Mouse (Mus musculus) MEL (cell line): ENCODE data around the gene St8sia6.

Experiments
- CHD2 ChIP-seq: IDR thresholded peaks from 2 replicates; pipeline ENCODE4 v1.6.1; 2011; ENCODE audit warnings: low read length, improper control_type of control experiment
- CTCF ChIP-seq, 3 experiments: IDR thresholded peaks in 2 of 3; conservative IDR thresholded peaks in 1 of 3; 2 replicates each; pipeline ENCODE4 v1.5.1; 2011 to 2012; ENCODE audit warnings: low read length in 3 of 3, low read depth in 2 of 3, mild to moderate bottlenecking in 2 of 3, improper control_type of control experiment in 1 of 3, inconsistent platforms in 1 of 3, mixed read lengths in 1 of 3, moderate library complexity in 1 of 3; ENCODE audit not compliant: control insufficient read depth in 1 of 3, insufficient read depth in 1 of 3, poor library complexity in 1 of 3, severe bottlenecking in 1 of 3
- ELF1 ChIP-seq: IDR thresholded peaks from 2 replicates; pipeline ENCODE4 v1.6.1; 2014; ENCODE audit warnings: low read depth, mild to moderate bottlenecking, inconsistent platforms, low read length, improper control_type of control experiment, moderate library complexity
- EP300 ChIP-seq, 2 experiments: IDR thresholded peaks; 2 replicates each; pipeline ENCODE4 v1.6.1; 2011; ENCODE audit warnings: improper control_type of control experiment in 2 of 2, low read length in 2 of 2, low read depth in 1 of 2, mild to moderate bottlenecking in 1 of 2
- ETS1 ChIP-seq: IDR thresholded peaks from 2 replicates; pipeline ENCODE4 v1.6.1; 2012; ENCODE audit warnings: low read depth, mild to moderate bottlenecking, inconsistent platforms, low read length, improper control_type of control experiment, moderate library complexity
- HCFC1 ChIP-seq: IDR thresholded peaks from 2 replicates; pipeline ENCODE4 v1.6.1; 2012; ENCODE audit warnings: low read depth, mild to moderate bottlenecking, inconsistent platforms, low read length, improper control_type of control experiment, moderate library complexity
- MAZ ChIP-seq: IDR thresholded peaks from 2 replicates; pipeline ENCODE4 v1.6.1; 2012; ENCODE audit warnings: low read depth, mild to moderate bottlenecking, inconsistent platforms, low read length, improper control_type of control experiment
- MYC ChIP-seq: IDR thresholded peaks from 2 replicates; pipeline ENCODE4 v1.6.1; 2011; ENCODE audit warnings: low read depth, mild to moderate bottlenecking, low read length, improper control_type of control experiment, moderate library complexity
- POLR2AphosphoS5 ChIP-seq: IDR thresholded peaks from 2 replicates; pipeline ENCODE4 v1.6.1; 2012; ENCODE audit warnings: low read depth, borderline replicate concordance, mild to moderate bottlenecking, inconsistent platforms, low read length, moderate library complexity, mixed read lengths
- ZKSCAN1 ChIP-seq: IDR thresholded peaks from 2 replicates; pipeline ENCODE4 v1.6.1; 2012; ENCODE audit warnings: low read depth, mild to moderate bottlenecking, inconsistent platforms, low read length, improper control_type of control experiment, moderate library complexity

- TF ChIP-seq MYC (no peak), CHD2 (no peak), HCFC1 (no peak), ETS1 (no peak), EP300 (IDR thresholded peaks at IDR 0.05; ENCODE audit: low read depth in 1 of 2, low read length in 2 of 2) (no peak), MAZ (no peak), CTCF (IDR thresholded peaks at IDR 0.05 in 2 of 3, conservative IDR thresholded peaks at IDR 0.05 in 1 of 3; ENCODE audit: control insufficient read depth in 1 of 3, insufficient read depth in 1 of 3, low read depth in 2 of 3, low read length in 3 of 3, poor library complexity in 1 of 3, severe bottlenecking in 1 of 3) (no peak), ELF1 (no peak), POLR2AphosphoS5 (no peak), ZKSCAN1 (no peak)
Measured at GRCm38 (mm10) chr2:13793054-13793968, 553 bp downstream of the St8sia6 start.
